Mouse (Mus musculus): ENCODE results near the gene Ckm.

The Ckm gene

GRCm38 (mm10) chr7:19467638-19468037 lies 63.1 kb downstream of the Ckm start:
- no peak for DNase-seq (ENCODE audit: low spot score)

DNA sequence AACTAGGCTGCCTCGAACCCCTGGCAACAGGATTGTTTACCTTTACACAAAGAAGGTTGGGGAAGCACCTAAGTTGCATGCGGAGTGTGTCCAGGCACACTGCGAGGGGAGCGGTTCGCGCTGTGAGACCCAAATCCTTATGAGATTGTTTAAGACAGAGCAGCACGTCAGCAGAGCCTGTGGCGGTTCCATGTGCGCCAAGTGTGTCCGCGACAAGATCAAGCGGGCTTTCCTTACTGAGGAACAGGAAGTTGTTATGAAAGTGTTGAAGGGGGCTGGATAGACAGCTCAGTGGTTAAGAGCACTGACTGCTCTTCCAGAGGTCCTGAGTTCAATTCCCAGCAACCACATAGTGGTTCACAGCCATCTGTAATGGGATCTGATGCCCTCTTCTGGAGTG lies 63.7 kb downstream of the Ckm start:
- no peak for DNase-seq (ENCODE audit: low spot score)

DNA sequence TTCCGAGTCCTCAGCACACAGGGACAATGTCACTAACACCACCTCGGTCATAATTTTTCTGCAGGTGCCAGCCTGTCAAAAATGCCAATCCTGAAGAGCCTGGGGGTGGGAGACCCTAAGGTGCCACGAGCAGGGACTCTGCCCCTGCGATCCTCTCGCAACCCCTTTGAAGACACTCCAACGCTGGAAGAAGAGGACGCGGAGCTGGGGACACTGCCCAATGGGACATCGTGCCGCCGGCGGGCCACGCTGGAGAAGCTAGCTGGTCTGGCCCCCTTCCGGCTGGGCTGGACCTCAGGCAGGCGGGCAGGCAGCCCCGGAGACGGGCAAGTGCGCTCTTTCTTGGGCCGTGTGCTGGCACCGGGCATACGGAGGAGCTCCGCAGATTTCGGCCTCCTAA lies 64.8 kb downstream of the Ckm start:
- DNase-seq (ENCODE audit: low spot score), result no peak

GRCm38 (mm10) chr7:19470308-19470707 lies 65.7 kb downstream of the Ckm start:
- no peak for DNase-seq (ENCODE audit: low spot score)

GRCm38 (mm10) chr7:19472403-19472802 lies 67.8 kb downstream of the Ckm start:
- no peak for DNase-seq (ENCODE audit: low spot score)
